Mouse (Mus musculus): ENCODE results near the gene Pfn1.
A peak's percentile ranks its signal among the peaks of the same experiment; 100 is the strongest.

Gene Pfn1

DNA sequence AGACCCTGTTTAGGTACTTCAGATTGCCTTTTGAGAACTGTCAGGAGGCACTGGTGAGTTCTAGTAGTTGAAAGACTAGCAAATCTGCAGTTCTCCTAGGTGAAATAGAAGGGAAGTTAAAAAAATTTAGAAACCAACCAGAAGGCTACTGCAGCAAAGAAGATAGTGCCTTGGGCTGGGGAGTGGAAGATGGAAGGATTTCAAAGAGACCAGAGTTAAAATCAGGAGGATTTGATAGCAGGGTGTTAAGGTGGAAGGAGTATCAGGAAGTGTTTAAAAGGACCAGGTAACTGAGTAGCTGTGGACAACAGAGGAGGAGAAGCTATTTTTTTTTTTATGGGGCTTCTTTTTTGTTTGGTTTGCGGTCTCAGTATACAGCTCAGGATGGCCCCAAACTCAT, 16.7 kb downstream of the Pfn1 start:
- DNase-seq (ENCODE audit: low spot score in 2 of 2), result no peak

DNA sequence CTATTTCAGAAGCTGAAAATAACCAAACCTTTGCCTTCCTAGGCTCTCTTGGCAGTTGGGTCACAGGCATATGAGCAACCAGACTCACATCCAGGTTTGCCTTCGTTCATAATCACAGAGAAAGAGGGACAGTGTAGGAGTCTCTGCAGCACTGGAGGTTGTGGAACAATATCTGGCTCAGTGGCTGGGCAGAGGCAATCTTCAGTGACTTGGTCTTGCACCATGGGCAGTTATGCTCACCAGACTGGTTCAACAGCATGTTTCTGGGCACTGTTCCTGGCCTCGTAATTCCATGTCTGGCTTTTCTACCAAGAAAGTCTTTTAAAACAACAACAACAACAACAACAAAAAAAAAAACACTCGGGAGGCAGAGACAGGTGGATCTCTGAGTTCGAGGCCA, 18.8 kb downstream of the Pfn1 start:
- DNase-seq (ENCODE audit: low spot score in 2 of 2), result no peak

DNA sequence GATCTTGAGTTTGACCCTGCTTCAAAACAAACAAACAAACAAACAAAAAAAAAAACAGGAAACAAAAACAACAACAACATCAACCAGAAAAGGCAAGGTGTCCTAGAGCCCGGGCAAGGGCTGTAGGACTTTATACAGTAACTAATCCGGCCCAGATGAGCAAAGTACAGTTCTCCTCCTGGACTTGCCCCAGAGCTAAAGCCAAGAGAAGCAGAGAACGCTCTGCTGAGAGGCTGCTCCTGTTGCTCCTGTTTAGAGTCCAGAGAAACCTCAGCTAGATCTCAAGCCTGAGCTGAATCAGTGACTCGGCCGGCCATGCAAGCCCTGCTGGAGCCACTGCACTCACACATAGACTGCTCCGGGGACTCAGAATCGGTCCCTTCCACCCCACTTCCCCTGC, 24.3 kb downstream of the Pfn1 start:
- no peak for DNase-seq (ENCODE audit: low spot score in 2 of 2)

DNA sequence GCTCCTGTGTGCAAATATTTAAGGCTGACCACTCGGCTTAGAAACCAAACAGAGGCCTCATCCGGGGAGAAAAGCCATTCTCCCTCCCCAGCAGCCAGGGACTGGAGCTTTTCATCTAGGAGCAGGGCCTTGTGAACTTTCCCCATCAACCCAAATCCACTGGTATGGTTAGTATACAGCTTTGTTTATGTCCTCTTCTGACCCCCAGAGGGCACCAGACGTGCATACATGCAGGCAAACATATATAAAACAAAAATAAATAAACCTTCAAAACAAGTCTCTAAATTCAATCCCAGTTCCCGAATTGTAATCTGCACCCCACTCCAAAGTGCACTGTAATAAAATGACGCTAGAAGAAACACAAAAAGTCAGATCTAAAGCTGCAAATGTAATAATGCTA, 24.9 kb downstream of the Pfn1 start:
- no peak for DNase-seq (ENCODE audit: low spot score in 2 of 2)

DNA sequence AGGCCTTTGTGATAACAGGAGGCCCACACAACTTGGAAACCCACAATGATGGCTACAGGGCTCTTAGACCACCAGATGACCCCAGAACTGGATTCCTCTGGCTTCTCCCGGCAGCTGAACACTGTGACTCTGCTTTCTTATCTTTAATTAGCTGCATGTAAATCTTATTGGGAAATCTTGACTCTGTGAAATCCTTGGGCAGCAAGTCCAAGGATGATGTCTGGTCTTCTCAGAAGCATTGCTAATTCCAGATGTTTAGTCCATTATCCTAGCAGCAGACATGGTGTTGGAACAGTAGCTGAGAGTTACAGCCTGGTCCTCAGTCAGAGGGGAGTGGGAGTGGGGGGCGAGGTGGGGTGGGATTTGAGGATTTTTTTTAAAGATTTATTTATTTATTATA, 26.0 kb downstream of the Pfn1 start:
- DNase-seq (ENCODE audit: low spot score in 2 of 2), result no peak

DNA sequence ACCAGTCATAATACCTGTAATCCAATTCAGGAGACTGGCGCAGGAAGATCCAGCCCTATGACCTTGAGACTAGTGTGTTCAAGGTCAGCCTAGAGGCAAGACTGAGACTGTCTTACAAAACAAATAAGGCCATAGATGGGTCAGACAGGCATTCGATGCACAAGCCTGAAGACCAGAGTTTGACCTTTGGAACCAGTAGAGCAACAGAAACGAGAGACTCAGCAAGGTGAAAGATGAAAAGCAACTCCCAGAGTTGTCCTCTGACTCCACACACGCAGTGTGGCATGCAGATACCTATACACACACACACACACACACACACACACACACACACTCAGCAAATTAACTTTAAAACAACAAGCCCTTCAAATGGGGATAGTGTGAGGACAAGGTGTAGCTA, 27.6 kb downstream of the Pfn1 start:
- DNase-seq (ENCODE audit: low spot score in 2 of 2), result no peak

DNA sequence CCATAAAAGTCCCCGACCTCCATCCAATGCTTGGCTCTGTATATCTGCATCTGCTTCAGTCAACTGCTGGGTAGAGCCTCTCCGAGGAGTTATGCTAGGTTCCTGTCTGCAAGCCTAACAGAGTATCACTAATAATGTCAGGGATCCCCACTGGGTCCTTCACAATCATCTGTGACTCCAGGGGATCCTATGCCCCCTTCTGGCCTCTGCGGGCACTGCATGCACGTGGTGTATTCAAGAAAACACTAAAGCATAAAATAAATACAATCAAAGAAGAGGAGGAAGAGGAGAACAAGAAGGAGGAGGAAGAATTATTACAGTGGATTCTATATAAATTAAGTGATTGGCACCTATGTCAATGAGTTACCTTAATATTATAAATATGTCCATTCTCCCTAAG, 29.0 kb downstream of the Pfn1 start:
- DNase-seq (ENCODE audit: low spot score in 2 of 2), result no peak

DNA sequence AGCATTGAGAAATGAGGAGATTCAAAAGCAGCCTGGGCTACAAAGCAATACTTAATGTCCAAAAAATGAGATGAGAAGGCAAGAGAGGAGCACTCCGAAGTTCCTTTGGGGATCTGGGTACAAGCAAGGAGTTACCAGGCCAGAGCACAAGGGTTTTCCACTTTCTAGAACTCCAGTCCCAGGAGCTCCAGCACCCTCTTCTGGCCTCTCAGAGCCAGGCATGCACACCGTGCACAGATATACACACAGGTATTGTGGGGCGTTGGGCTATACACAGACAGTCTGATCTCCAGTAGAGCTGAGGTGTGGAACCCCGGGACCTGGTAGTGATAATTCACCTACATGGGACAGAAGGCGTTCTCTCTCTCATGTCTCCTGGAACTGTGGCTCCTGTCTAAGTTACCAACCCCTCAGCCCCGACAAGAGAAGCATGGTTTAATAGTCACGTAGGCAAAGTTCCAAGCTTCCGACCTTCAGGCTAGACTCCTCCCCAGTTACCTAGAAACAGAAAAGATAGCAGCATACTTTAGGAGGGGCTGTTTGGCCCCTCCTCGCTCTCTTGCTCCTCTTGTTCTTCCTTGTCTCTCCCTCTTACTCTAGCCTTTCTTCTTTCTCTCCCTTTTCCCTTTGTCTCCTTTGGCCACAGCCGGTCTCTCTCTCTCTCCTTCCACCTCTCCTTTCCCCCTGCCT, 31.2 kb downstream of the Pfn1 start:
- DNase-seq (ENCODE audit: low spot score in 2 of 2), result no peak

DNA sequence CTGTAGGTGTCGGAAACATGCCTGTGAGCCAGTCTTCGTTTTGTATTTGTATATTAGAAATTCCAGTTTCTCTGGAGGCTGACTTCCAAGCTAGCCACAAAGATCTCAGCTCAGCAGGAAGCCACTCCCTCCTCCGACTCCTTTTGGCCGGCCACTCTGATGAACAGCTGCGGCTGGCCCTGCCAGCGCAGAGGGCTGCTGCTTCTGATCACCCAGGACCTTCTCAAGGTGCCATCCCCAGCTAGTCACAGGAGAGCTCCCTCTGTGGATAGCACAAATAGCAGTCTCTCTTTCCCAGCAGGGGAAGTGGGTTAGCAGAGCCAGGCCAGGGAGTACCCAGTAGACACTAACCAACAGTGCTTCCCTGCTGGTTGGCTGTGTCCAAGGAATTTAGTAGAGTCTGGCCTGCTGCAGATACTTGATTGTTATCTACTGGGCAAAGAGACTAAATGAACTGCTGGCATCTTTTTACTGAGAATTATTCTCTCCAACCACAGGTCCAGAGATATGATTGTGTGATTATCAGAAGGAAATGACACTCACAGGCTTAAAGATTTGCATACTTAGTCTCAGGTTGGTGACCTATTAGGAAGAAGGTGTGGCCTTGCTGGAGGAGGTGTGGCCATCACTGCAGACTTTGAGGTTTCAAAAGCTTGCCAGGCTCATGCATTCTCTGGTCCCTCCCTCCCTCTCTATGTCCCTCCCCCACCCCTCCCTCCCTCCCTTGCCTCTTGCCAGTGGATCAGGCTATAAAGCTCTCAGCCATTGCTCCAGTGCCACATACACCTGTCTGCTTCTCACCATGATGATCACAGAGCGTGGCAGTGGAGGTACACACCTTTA, 32.3 kb downstream of the Pfn1 start:
- no peak for DNase-seq (ENCODE audit: low spot score in 2 of 2)

DNA sequence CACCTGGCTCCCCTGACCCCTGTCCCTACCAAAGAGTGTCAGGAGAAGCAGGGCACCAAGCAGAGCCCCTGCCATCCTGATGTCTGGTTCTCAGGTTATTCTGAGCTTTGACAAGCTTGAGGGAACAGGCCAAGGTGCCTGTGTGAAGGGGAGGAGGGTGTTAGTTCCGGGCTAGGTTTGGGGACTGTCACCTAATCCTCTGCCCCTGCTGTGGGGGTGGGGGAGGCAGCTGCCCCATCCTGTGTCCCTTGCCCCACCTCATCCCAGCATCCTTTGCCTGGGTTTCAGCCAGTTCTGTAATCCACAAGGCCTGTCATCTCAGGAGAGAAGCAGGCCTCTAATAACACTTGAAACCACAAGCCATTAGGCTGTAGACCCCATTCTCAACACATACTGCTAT, 35.3 kb downstream of the Pfn1 start, which contains the start of gene Chrne:
TSS of gene Chrne (minus strand) at position 116 of the 400 bp plus-strand sequence.
- DNase-seq (ENCODE audit: low spot score in 2 of 2), result no peak

DNA sequence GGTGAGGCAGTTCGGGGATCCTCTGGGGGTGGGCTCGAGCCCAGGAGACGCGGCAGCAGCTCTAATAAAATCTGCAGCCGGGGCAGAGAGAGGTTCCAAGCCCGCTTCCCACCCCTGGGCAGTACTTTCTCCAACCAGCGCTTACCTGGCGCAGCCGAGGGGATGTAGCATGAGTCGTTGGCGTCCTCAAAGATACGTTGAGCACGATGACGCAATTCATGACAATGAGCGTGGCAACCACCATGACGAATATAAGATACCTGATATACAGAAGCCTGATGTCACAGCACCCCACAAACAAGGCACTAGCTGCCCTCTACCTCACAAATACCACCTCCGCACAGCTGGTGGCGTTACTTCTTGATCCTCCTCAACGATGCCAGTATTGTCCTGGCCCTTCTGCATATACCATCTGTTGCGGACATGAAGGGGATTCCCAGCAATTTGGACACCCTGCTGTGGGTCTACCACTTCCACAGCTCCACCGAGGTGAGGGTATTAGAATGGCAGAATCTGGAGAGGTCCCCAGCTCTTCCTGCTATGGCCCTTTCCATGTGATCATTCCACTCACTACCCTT, 38.8 kb downstream of the Pfn1 start, which contains the start of gene 4930544D05Rik:
TSS of gene 4930544D05Rik (plus strand) at position 333 of the 578 bp plus-strand sequence.
- no peak for DNase-seq (ENCODE audit: low spot score in 2 of 2)

DNA sequence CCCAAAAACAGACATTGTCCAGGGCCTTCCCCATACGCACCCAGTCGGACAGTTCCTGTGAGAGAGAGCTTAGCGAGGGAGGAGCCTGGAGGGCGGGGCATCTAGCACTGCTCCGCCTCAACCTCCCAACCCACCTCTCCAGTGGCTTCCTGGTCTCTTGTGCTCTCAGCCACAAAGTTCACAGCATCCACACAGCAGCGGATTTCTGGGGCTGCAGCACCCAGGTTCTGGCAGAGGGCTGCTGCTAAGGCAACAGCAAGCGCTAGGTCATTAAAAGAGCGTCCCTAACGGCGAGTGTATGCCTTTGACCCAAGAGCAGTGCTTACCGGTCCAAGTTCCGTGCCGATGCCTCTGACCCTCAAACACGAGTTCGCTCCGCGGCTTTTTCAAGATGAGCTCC, 39.4 kb downstream of the Pfn1 start:
- peak in 1 of 2 experiments; percentile 32 for DNase-seq (ENCODE audit: low spot score in 2 of 2)

DNA sequence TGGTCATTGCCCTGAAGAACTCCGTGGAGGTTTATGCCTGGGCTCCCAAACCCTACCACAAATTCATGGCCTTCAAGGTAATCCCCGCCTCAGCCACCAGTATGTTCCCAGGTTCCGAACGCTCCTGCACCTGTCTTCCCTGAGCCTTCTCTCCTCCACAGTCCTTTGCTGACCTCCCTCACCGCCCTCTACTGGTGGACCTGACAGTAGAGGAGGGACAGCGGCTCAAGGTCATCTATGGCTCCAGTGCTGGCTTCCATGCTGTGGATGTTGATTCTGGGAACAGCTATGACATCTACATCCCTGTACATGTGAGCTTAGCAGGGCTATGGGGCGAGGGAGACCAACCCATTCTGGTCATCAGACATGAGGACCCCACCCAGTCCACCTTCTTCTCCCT, 41.9 kb downstream of the Pfn1 start:
- no peak for DNase-seq (ENCODE audit: low spot score in 2 of 2)

DNA sequence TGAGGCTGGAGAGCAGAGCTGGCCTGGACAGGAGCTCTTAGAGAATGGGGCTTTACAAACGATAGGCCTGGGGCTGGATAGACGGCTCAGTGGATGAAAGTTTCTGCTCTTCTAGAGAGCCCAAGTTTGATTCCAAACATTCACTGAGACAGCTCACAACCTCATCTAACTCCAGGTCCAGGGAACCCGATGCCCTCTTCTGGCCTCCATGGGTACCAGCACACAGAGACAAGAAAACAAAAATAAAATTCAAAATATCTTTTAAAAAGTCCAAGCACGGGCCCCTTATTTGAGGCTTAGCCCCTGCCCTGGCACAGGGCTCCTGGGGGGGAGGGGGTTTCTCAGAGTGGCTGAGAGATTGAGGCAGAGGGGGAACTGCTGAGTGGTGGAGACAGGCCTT, 43.7 kb downstream of the Pfn1 start:
- DNase-seq (ENCODE audit: low spot score in 2 of 2), result no peak

DNA sequence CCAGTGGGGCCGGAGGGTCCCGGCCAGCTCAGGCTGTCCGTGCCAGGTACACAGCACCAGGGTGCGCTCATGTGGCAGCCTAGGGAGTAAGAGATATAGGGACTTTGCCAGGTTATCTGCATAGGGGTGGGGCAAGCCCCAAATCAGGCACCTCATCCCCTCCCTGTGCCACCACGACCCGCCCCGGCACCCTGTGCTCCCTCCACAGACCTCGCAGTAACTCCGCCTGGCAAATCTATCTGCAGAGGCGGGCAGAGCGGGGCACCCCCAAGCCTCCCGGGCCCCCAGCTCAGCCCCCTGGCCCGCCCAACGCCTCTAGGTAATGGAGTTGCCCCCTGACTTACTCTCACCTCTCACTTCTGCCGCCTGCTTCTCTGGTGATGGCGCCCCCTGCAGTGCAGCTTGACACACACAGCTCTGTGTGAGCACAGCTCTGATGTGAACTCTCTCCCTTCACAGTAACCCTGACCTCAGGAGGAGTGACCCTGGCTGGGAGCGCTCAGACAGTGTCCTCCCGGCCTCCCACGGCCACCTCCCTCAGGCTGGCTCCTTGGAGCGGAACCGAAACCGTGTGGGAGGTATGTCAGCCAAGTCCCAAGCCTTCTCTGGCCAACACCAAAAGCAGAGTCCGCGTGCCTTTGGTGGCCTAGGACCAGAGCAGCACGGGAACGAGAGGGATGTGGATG, 45.9 kb downstream of the Pfn1 start:
- DNase-seq (ENCODE audit: low spot score in 2 of 2), result no peak

DNA sequence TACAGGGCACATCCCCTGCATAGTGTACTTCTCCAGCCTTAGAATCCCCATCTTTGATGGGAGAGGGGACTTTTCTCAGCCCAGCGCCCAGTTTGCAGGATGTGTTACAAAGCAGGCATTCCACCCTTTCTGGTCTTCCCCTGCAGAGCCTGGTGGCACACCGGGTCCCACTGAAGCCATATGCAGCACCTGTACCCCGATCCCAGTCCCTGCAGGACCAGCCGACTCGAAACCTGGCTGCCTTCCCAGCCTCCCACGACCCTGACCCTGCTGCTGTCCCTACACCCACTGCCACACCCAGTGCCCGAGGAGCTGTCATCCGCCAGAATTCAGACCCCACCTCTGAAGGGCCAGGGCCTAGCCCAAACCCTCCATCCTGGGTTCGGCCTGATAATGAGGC, 46.8 kb downstream of the Pfn1 start:
- no peak for DNase-seq (ENCODE audit: low spot score in 2 of 2)

DNA sequence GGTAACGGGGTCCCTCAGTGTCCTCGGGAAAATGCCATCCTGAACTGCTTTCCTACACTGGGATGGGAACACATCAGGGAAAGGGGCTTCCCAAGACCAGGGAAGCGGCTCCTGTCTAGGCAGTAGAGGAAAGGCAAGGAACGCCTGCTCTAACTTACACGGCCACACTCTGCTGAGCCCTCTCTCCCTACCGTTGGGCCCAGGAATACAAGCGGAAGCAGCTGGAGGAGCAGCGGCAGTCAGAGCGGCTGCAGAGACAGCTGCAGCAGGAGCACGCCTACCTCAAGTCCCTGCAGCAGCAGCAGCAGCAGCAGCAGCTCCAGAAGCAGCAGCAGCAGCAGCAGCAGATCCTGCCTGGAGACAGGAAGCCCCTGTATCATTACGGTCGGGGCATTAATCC, 47.7 kb downstream of the Pfn1 start:
- DNase-seq (ENCODE audit: low spot score in 2 of 2), result no peak

DNA sequence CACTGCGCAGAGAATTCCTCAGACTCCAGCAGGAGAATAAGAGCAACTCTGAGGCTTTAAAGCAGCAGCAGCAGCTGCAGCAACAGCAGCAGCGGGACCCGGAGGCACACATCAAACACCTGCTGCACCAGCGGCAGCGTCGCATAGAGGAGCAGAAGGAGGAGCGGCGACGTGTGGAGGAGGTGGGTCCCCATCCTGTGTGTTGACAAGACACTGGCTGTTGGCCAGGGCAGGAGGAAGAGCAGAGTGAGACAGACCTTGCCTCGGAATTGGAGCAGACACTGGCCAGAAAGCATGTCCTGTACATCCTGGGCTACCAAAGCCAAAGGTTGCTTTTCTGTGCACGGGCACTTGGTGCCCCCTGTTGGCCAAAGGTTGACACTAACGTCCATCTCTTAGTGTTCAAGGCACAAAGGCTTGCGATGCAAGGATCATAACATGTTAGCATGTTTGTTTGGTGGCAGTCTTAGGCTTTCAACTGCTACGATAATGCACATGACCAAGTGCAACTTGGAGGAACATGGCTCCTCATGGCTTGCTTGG, 49.3 kb downstream of the Pfn1 start:
- DNase-seq (ENCODE audit: low spot score in 2 of 2), result peak; percentile 43 to 84
